Mouse (Mus musculus) frontal cortex, postnatal 10 days (tissue): ENCODE measurements around the gene Tmem259.

Source experiments
- DNase-seq, 2 experiments: peaks; one replicate each; pipeline ENCODE4 v3.0.0; 2022; ENCODE audit warnings: low spot score in 2 of 2, mixed read lengths in 1 of 2

Tmem259 gene

GRCm38 (mm10) chr10:80016511-80016910, 32.4 kb upstream of the Tmem259 start, which contains the start of gene Arhgap45:
Gene Arhgap45, plus strand, starts transcription at chr10:80016653.
- DNase-seq: peak in 1 of 2 experiments; percentile 60

GRCm38 (mm10) chr10:80015583-80015982, 31.5 kb upstream of the Tmem259 start:
- DNase-seq: no peak

- no peak for DNase-seq
These were observed 30.6 kb upstream of the Tmem259 start for GRCm38 (mm10) chr10:80014484-80015290.

GRCm38 (mm10) chr10:80013609-80014008, 29.5 kb upstream of the Tmem259 start:
- DNase-seq: no peak

- no peak for DNase-seq
These were observed 27.6 kb upstream of the Tmem259 start for GRCm38 (mm10) chr10:80011740-80012139.

- DNase-seq: no peak
These were observed 20.1 kb upstream of the Tmem259 start for GRCm38 (mm10) chr10:80004233-80004705.

- DNase-seq: no peak
These were observed 19.5 kb upstream of the Tmem259 start for GRCm38 (mm10) chr10:80003374-80004232.

GRCm38 (mm10) chr10:80002829-80003228, 18.7 kb upstream of the Tmem259 start:
- no peak for DNase-seq

GRCm38 (mm10) chr10:80001945-80002344, 17.8 kb upstream of the Tmem259 start:
- DNase-seq: no peak

GRCm38 (mm10) chr10:79997819-79998218, 13.7 kb upstream of the Tmem259 start:
- DNase-seq: no peak

GRCm38 (mm10) chr10:79997034-79997760, 13.1 kb upstream of the Tmem259 start:
- DNase-seq: peak; percentile 60 to 76

GRCm38 (mm10) chr10:79996272-79997033, 12.3 kb upstream of the Tmem259 start, which contains the start of gene Abca7:
Gene Abca7, plus strand, starts transcription at chr10:79996494.
- DNase-seq: peak; percentile 88 to 94

- DNase-seq: no peak
These were observed 11.5 kb upstream of the Tmem259 start for GRCm38 (mm10) chr10:79995636-79996035.

- DNase-seq: no peak
These were observed 10.4 kb upstream of the Tmem259 start for GRCm38 (mm10) chr10:79994397-79995115.

- DNase-seq: no peak
These were observed 7.4 kb upstream of the Tmem259 start for GRCm38 (mm10) chr10:79991548-79991947.

- no peak for DNase-seq
These were observed 7.0 kb upstream of the Tmem259 start for GRCm38 (mm10) chr10:79991099-79991498.

- no peak for DNase-seq
These were observed 5.7 kb upstream of the Tmem259 start for GRCm38 (mm10) chr10:79989870-79990269.

GRCm38 (mm10) chr10:79989272-79989786, 5.2 kb upstream of the Tmem259 start:
- DNase-seq: no peak

- DNase-seq: no peak
These were observed 4.6 kb upstream of the Tmem259 start, which contains the start of gene Cnn2 for GRCm38 (mm10) chr10:79988506-79989271. Gene Cnn2, plus strand, starts transcription at chr10:79988584.
